Mouse (Mus musculus): ENCODE measurements around the gene Zfp57.

DNA sequence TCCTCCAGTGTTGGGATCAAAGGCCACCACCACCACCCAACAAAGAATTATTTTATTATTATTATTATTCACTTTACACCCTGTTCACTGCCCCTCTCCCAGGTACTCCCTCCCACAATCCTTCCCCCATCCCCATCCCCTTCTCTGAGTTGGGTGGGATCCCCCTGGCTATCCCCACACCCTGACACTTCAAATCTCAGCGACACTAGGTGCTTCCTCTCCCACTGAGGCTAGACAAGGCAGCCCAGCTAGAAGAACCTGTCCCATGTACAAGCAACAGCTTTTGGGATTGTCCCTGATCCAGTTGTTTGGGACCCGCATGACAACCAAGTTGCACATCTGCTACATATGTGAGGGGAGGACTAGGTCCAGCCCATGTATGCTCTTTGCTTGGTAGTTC is 48.3 kb upstream of the Zfp57 start:
- TF ChIP-seq CTCF (IDR thresholded peaks at IDR 0.05; ENCODE audit: low read depth) (no peak), EP300 (IDR thresholded peaks at IDR 0.05; ENCODE audit: low read depth) (no peak)

Data from liver, postnatal 0 days (tissue).